Mouse (Mus musculus) fibroblast of lung, adult 2 months (primary cell): Measurements from ENCODE around the gene Hgd.
A peak's percentile ranks its signal among the peaks of the same experiment; 100 is the strongest.
"Not testable (repeated sequence)": the region's sequence is repeated elsewhere in the genome, so short reads cannot be mapped to it uniquely, and the experiment has no call there.

Experiments
- DNase-seq: peaks from one replicate; pipeline ENCODE4 v3.0.0-alpha.2; 2011; ENCODE audit warnings: low read depth

Gene Hgd

GRCm38 (mm10) chr16:37634578-37634977 is 54.6 kb downstream of the Hgd start:
- no peak for DNase-seq

- no peak for DNase-seq
These were observed 55.1 kb downstream of the Hgd start for GRCm38 (mm10) chr16:37635095-37635494.

GRCm38 (mm10) chr16:37636107-37636506 is 56.2 kb downstream of the Hgd start:
- DNase-seq = peak; percentile 63

- DNase-seq = no peak
These were observed 57.8 kb downstream of the Hgd start for GRCm38 (mm10) chr16:37637802-37638201.

GRCm38 (mm10) chr16:37640522-37640921 is 60.6 kb downstream of the Hgd start:
- DNase-seq = not testable (repeated sequence)

- no peak for DNase-seq
These were observed 64.5 kb downstream of the Hgd start for GRCm38 (mm10) chr16:37644486-37644885.

- no peak for DNase-seq
These were observed 65.3 kb downstream of the Hgd start for GRCm38 (mm10) chr16:37645211-37645610.

- DNase-seq = no peak
These were observed 65.8 kb downstream of the Hgd start for GRCm38 (mm10) chr16:37645799-37646198.

GRCm38 (mm10) chr16:37647067-37647466 is 67.1 kb downstream of the Hgd start:
- DNase-seq = no peak

GRCm38 (mm10) chr16:37647936-37648335 is 68.0 kb downstream of the Hgd start:
- DNase-seq = no peak

GRCm38 (mm10) chr16:37649068-37649467 is 69.1 kb downstream of the Hgd start:
- DNase-seq = no peak

GRCm38 (mm10) chr16:37651467-37651866 is 71.5 kb downstream of the Hgd start:
- DNase-seq = no peak

- no peak for DNase-seq
These were observed 72.7 kb downstream of the Hgd start for GRCm38 (mm10) chr16:37652654-37653053.

- no peak for DNase-seq
These were observed 73.1 kb downstream of the Hgd start for GRCm38 (mm10) chr16:37653058-37653457.

GRCm38 (mm10) chr16:37653731-37654657 is 74.0 kb downstream of the Hgd start, which contains the start of gene Ndufb4:
TSS of gene Ndufb4 (minus strand) at chr16:37654453.
- DNase-seq = peak; percentile 95

GRCm38 (mm10) chr16:37654831-37655455 is 75.0 kb downstream of the Hgd start:
- no peak for DNase-seq

- no peak for DNase-seq
These were observed 75.9 kb downstream of the Hgd start for GRCm38 (mm10) chr16:37655756-37656347.

GRCm38 (mm10) chr16:37656796-37657195 is 76.8 kb downstream of the Hgd start:
- DNase-seq = no peak

GRCm38 (mm10) chr16:37663643-37664459 is 83.9 kb downstream of the Hgd start:
- no peak for DNase-seq

- DNase-seq = no peak
These were observed 85.5 kb downstream of the Hgd start for GRCm38 (mm10) chr16:37665394-37665935.

- no peak for DNase-seq
These were observed 90.8 kb downstream of the Hgd start for GRCm38 (mm10) chr16:37670666-37671283.
